Mouse (Mus musculus) spleen, postnatal 36 days (tissue): ENCODE measurements around the gene Xlr5a.
"Not testable (repeated sequence)": the region's sequence is repeated elsewhere in the genome, so short reads cannot be mapped to it uniquely, and the experiment has no call there.

Source experiments
- DNase-seq, 2 experiments: peaks; one replicate each; pipeline ENCODE4 v3.0.0; 2022; ENCODE audit warnings: low spot score in 2 of 2, mixed read lengths in 1 of 2

Xlr5a gene

DNA sequence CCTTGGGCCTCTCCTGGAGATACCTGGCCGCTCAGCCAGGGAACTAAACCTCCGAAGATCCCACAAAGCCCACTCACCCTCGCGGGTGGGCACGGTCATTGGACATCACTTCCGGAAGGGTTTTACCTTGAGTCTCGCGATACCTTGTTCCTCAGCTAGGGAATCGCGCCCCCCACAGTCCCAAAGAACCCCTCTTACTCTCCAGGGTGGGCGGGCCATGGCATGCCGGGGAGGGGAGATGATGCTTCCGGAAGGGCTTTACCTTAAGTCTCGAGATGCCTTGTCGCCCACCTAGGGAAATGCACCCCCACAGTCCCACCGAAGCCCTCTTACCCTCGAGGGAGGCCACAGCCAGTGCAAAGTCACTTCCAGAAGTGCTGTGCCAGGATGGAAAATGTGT is at the start of gene Xlr5a, which contains the start of gene Xlr5c:
Gene Xlr5a, minus strand, starts transcription at position 101 of the 400 bp plus-strand sequence.
Gene Xlr5c, minus strand, starts transcription at position 101 of the 400 bp plus-strand sequence.
- DNase-seq = not testable (repeated sequence)

DNA sequence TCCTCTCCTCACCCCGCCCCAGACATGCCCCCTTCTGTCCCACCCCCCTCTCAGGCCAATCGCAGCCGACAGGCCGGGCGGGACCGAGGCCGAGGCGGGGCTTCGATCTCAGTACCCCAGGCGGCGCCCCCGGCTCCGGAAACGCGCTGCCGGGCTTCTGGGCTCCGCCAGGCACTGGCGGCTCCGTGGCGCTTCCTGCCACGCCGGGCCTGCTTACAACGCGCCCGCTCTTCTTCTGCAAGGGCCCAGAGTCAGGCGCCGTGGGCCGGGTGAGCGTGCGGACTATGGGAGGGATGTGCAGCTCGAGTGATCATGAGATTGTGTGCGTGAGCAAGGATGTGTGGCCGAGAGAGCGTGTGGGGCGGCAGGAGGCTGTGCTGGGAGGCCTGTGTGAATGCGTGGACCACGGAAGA is 49.7 kb upstream of the Xlr5a start, which contains the start of gene Zfp275:
Gene Zfp275, plus strand, starts transcription at position 139 of the 413 bp plus-strand sequence.
- peak; percentile 73 to 79 for DNase-seq

DNA sequence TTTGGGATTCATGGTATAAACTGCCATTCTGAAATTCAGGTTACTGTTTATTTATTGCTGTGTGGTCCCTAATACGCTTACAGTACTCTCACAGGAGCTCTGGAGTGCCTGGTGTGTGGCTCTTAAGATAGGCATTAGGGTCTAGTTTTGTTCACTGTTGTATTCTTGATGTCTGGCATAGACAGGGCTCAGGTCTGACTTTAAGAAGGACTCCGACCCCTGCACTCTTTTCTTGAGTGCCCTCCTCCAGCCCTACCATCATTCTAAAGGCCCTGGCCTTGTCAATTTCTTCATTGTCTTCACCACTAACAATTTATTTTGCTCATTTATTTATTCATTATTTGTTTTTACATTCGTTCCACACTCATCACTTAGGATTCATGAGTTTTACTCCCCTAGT is 49.3 kb upstream of the Xlr5a start:
- DNase-seq = no peak

DNA sequence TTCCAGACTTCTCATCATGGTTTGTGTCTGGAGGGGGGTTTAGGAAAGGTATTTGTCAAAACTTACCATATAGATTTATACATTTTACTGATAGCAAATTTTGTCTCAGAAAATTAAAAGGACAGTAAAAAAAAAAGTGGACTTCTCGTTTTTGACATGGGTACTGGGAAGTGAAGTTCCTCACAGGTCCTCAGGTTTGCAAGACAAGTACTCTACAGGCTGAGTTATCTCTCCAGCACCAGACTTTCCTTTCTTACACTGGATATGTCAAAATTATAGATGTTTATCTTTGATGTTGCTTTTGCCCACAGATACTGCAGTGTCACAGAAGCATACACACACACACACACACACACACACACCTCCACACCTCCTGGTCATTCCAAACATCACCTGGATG is 48.7 kb upstream of the Xlr5a start:
- DNase-seq = no peak

DNA sequence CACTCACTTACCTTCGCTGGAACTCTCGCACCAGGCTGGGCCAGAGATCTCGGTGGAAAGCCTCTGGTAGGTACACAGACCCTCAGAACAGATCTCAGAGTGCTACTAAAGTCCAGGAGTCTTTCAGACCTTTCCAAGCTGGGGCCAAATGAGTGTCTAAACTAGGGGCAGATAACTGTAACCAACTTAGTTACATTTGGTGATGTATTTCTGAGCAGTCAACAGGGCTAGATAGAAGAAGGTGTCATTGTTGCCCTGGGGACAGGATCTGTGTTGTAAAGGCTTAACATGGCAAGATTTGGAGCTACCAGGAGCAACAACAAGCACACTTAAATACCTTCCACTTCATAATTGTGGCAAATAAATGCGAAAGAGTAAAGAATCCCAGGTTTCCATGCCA is 44.0 kb upstream of the Xlr5a start, which contains the start of gene Gm45015:
Gene Gm45015, minus strand, starts transcription at position 101 of the 400 bp plus-strand sequence.
- no peak for DNase-seq

DNA sequence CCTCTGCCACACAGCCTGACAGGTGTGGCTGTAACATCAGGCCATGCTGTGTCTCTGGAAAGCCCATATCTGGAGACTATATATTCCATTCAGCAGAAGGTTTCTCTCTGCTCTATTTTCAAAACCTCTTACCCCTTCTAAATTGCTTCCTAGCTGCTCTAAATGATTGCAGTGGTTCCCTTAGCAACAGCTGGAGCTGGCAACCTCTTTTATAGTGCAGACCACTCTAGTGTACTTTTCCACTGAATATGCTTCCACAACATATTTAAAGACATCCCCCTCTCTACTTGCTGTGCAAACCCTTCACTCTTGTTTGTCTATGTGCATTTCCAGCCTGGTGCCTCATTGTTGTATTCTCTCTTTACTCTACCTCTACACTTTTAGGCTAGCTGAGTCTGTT is 40.8 kb upstream of the Xlr5a start:
- no peak for DNase-seq

DNA sequence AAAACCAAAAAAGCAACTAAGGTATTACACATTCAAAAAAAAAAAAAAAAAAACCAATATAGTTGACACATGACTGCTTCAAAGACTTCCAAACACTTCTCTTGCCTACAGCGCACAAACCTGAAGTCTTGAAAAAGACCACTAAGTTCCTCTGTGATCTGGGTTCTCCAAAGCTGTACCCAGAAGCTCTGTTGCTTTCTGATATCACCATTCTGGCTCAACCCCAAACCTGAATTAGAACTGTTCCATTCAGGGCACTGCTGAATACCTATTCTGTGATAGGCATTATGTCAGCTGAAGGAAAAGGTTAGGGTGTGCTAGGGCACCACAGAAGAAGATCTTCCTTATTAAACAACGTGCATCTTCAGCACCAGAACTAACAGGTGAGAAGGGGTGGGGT is 34.4 kb upstream of the Xlr5a start:
- no peak for DNase-seq

DNA sequence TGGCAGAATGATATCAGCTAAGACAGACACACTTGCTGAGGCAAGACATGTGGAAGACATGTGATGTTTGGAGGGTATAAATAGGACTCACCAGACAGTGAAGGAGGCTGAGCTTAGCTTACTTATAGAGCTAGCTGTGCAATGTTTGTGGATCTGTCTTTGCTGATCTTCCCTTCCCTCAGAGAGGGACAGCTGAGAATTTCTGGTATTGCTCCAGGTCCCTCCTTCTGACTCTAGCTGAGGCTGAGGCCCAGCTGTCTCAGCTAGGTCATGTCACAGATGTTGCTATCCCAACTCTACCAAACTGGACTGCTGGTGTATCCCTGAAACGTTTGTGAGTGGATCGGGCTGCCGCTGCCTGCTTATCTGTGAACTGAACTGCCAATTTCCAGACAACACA is 28.3 kb upstream of the Xlr5a start:
- DNase-seq = no peak

DNA sequence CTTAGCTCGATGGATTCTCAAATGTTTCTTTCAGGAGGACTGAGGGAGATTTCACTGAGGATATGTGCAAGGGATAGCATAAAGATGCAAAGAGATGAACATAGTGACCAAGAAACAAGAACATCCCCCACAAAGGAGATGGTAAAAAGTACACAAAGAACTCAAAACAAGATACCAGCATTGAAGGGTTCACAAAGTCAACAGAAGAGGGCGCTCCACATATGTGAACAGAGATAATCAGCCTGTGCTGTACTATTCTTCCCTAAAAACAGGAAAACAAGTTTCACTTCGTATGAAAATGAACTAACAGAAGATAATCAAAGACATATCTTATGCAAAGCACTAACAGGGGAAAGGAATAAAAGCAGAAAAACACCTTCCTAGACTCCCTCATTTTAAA is 19.7 kb upstream of the Xlr5a start:
- peak in 1 of 2 experiments; percentile 1 for DNase-seq

DNA sequence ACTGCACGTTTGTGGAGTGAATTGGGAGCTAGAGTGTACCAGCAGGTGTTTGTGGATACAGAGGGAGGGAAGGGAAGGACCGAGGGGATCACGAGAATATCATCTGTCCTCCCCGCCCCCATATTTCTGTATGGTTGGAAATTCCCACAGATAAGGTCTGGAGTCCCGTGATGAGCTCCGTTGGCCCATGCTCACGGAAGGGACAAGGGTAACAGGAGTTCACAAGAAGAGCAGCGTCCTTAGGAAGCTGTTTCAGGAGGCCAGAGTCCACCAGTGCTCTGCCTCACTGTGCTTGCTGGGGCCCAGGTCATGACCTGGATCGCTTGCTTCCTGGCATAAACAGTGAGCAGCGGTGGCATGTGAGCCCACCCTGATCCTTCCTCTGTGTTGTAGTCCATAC is 3.0 kb upstream of the Xlr5a start:
- not testable (repeated sequence) for DNase-seq

DNA sequence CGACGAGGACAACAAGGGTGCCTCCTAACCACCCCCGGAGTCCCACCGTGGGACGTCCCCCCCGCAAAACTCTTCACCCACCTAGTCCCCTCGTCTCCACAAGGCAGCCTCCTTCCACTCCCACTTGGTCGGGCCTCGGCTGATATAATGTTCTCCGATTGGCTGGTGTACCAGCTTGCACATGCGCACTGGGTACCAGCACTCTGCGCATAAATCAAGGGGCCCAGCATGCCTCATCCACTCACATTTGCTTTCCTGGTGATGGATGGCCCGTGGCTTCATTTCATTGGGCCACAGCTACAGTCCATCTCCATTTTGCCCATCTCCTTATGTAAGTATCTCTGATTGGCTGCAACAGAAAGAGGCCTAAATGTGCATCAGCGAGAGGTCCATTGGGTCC is 27.5 kb downstream of the Xlr5a start, which contains the start of gene Xlr3c:
Gene Xlr3c, minus strand, starts transcription at position 121 of the 400 bp plus-strand sequence.
- DNase-seq = not testable (repeated sequence)

DNA sequence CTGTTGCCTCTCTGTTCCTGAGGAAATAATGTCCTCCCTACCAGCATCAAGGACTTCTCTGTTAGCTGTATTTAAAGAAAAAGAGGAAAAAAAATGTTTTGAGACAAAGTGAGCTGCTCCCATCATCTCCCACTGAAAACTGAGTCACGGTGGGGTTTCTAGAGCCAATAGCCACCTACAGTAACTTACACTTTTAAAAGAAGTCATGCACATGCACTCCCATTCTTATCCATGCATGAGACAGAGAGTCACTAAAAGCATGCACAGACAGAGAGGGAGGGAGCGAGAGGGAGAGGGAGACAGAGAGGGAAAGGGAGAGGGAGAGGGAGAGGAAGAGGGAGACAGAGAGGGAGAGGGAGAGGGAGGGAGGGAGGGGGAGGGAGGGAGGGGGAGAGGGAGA is 30.3 kb downstream of the Xlr5a start:
- DNase-seq = not testable (repeated sequence)

DNA sequence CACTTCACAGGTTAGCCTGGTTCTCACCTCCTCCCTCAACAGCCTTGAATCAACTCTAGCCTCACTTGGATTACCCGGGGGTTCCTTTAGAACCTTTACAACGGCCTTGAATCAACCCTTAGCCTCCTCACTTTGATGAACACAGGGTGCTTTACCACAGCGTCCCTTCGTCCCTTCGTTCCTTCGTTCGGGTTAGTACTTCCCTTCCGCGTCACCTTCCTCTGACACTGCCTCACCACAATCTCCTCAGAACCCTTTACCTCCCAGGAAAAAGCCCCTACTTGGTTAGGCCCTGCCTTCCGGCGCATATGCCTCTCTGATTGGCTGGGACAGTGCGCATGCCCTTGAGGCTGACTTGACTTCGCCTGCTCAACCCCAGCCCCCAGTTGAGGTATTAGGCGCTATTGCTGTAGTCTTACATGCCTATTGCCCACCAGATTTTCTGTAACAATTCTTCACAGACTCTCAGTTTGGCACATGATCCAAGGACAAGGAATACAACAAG is 49.9 kb downstream of the Xlr5a start, which contains the start of gene Xlr4c:
Gene Xlr4c, minus strand, starts transcription at position 310 of the 505 bp plus-strand sequence.
- peak in 1 of 2 experiments; percentile 7 for DNase-seq

DNA sequence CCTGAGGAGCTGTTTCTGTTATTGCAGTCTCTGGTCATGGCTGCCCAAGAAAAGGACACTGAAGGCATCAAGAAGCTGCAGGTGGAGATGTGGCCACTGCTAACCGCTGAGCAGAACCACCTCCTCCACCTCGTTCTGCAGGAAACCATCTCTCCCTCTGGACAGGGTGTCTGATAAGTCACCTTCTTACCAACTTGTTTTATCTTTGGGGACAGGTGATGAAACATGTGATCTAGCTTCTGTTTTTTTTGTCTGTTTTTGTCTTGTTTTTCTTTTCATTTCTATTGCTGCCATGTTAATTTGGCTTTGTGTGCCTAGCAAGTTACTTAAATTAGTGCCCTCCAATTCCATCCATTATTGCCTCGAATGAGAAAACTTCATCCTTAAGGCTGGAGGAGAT is 63.5 kb downstream of the Xlr5a start:
- DNase-seq = no peak

DNA sequence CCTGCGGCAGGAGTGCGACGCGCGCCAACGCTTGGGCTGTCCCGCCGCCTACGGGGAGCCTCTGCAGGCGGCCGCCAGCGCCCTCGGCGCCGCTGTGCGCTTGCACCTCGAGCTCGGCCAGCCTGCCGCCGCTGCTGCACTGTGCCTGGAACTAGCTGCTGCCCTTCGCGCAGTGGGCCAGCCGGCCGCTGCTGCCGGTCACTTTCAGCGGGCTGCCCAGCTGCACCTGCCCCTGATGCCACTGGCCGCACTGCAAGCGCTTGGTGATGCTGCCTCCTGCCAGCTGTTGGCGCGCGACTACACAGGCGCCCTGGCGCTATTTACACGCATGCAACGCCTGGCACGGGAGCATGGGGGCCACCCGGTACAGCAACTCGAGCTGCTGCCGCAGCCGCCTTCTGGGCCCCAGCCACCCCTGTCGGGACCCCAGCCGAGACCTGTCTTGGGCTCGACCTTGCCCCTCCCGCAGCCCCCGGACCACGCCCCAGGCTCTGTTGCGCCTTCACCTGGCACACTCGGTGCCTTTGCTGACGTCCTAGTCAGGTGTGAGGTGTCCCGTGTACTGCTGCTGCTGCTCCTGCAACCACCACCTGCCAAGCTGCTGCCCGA is 64.1 kb downstream of the Xlr5a start:
- peak; percentile 51 to 57 for DNase-seq

DNA sequence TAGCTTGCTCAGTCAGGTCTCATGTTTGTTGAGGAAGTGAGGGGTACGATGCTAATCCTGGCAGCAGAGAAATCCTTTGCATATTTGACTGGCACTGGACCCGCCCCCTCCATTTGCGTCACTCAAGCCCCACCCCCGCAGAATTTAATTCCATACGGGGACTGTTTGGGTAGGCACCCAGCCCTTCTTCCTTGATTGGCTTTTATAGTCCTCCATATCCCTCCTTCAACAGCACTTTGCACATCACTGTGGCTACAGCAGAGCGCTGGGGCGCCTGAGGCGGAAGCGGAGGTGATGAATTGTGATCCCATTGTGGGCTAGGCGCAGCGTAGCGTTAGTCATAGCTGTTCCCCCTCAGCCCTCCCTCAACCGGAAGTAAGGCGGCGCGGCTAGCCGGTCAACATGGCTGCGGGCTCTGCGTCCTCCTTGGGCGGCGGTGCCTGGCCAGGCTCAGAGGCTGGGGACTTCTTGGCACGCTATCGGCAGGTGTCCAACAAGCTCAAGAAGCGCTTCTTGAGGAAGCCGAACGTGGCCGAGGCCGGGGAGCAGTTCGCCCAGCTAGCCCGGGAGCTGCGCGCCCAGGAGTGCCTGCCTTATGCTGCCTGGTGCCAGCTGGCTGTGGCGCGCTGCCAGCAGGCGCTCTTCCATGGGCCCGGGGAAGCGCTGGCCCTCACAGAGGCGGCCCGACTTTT is 64.7 kb downstream of the Xlr5a start, which contains the start of gene F8a:
Gene F8a, plus strand, starts transcription at position 378 of the 692 bp plus-strand sequence.
- peak; percentile 79 to 81 for DNase-seq

DNA sequence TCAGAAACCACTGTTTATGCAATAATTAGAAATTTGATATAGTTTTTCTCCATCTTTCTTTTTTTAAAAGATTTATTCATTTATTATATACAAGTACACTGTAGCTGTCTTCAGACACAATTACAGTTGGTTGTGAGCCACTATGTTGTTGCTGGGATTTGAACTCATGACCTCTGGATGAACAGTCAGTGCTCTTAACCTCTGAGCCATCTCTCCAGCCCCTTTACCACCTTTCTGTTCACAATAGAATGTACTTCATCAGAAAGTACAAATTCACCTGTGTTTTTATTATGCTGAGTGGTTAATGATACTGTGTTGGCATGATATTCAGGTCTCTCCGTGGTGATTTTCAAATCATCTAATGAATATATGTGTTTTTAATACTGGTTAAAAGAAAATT is 67.4 kb downstream of the Xlr5a start:
- DNase-seq = no peak

DNA sequence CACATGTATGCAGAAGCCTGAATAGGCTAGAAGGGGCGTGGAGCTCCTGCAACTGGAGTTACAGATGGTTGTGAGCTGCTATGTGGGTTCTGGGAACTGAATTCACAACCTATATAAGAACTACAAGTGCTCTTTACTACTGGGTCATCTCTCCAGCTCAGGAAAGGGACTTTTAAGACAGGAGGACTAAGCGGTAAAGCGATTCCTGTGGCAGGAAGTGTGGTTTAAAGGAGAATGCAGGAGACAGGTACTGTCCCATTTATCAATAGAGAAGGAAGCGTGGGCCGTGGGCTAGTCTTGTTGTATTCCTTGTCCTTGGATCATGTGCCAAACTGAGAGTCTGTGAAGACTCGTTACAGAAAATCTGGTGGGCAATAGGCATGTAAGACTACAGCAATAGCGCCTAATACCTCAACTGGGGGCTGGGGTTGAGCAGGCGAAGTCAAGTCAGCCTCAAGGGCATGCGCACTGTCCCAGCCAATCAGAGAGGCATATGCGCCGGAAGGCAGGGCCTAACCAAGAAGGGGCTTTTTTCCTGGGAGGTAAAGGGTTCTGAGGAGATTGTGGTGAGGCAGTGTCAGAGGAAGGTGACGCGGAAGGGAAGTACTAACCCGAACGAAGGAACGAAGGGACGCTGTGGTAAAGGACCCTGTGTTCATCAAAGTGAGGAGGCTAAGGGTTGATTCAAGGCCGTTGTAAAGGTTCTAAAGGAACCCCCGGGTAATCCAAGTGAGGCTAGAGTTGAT is 78.8 kb downstream of the Xlr5a start, which contains the start of gene Xlr4b:
Gene Xlr4b, plus strand, starts transcription at position 515 of the 746 bp plus-strand sequence.
- DNase-seq = peak in 1 of 2 experiments; percentile 2

DNA sequence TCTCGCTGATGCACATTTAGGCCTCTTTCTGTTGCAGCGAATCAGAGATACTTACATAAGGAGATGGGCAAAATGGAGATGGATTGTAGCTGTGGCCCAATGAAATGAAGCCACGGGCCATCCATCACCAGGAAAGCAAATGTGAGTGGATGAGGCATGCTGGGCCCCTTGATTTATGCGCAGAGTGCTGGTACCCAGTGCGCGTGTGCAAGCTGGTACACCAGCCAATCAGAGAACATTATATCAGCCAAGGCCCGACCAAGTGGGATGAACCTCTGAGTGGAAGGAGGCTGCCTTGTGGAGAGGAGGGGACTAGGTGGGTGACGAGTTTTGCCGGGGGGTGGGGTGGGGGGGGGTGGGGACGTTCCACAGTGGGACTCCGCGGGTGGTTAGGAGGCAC is 100.8 kb downstream of the Xlr5a start, which contains the start of gene Xlr3b:
Gene Xlr3b, plus strand, starts transcription at position 274 of the 400 bp plus-strand sequence.
- DNase-seq = not testable (repeated sequence)

DNA sequence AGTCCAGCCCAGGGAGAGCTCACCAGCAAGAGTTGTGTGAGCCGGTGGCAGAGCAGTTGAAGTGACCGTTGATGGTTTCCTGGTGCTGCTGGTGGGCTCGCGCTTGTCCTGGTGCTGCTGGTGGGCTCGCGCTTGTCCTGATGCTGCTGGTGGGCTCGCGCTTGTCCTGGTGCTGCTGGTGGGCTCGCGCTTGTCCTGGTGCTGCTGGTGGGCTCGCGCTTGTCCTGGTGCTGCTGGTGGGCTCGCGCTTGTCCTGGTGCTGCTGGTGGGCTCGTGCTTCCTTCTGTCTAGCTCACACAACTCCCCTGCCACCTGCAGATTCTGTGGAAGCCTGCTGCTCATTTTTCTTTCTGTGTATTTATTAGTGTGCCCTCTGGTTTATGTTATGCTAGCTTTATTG is 115.9 kb downstream of the Xlr5a start, which contains the start of gene Spin2d:
Gene Spin2d, minus strand, starts transcription at position 101 of the 400 bp plus-strand sequence.
- DNase-seq = not testable (repeated sequence)

DNA sequence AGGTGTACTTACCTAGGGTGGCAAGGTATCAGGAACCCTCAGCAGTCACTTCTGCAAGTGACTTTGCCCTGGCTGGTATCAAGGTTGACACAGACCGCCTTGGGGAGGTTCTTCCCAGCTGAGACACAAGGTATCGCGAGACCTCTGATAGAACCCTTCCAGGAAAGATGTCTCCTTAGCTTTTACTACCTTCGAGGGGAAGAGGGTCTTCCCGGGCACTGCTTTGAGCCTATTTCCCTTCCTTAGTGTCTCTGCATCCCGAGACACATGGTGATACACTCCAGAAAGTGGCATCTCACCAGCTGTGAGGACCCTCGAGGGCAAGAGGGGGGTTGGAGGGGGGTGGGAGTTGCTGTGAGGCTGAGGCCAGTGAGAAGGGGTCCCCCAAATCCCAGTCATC is 143.4 kb downstream of the Xlr5a start, which contains the start of gene DXBay18:
Gene DXBay18, minus strand, starts transcription at position 101 of the 400 bp plus-strand sequence.
- DNase-seq = not testable (repeated sequence)
